Mouse (Mus musculus) cortical plate, adult 2 months (tissue): Measurements from ENCODE around the gene Atxn10.

ENCODE experiments used
- CTCF ChIP-seq: fragments of 200-500 bp; IDR thresholded peaks from 2 replicates; pipeline ENCODE4 v1.5.1; 2011; ENCODE audit warnings: mild to moderate bottlenecking, control low read depth, low read length; ENCODE audit not compliant: insufficient read depth; ENCODE audit errors: extremely low read depth
- POLR2A ChIP-seq: fragments of 200-500 bp; IDR thresholded peaks from 2 replicates; pipeline ENCODE4 v1.6.1; 2011; ENCODE audit warnings: mild to moderate bottlenecking, low read length, control low read depth; ENCODE audit not compliant: insufficient read depth; ENCODE audit errors: extremely low read depth

DNA sequence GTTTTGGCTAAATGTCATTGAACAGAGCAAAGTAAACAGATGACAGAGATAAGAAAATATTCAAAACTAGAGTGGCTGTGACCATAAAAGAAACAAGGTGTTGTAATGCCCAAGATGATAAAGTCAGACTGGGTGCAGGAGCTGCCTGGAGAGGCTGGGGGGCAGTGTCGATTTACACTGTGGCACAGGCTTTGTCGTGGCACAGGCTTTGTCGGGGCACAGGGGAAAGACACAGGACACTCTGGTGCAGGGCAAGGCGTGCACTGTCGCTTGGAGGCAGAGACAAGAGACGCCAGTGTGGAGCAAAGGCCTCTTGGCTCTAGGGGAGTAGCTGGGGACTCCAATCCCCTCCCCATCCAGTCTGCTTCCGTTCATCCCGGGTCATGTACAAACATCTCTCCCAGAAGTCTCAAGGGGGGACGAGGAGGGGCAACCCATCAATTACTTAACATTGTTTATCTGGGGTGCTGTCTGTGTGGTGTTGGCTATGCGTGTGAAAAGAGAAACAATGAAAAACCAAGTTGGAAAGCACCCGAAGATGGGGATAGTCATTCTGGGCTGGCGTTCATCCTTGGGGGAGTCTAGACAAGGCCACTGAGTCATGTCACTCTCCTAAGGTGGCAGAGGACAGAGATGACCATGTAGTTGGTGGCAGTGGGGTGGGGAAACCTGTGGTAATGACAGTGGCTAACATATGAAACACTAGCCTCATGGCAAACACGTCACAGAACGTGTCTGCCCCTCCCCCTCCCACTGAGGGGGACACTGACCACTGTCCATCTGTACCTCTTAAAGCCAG lies 19.5 kb upstream of the Atxn10 start:
- TF ChIP-seq POLR2A (no peak), CTCF (no peak)
